Mouse (Mus musculus) limb, embryonic 14.5 days (tissue): ENCODE results near the gene Adnp. TPM values are rescaled to one million over a fixed set of nuclear protein-coding genes. Genes with fewer than 3 reads are reported as not detected.

ENCODE experiments used
- ATAC-seq: fragments of 200-750 bp; cut with Nextera tagmentation; 2 replicates; pipeline ENCODE4 v1.8.0; 2017; ENCODE audit warnings: low read depth, moderate number of reproducible peaks, moderate TSS enrichment; ENCODE audit not compliant: low FRiP score
- DNase-seq: peaks from one replicate; pipeline ENCODE4 v3.0.0-alpha.2; 2015; ENCODE audit warnings: low spot score
- H3K27ac ChIP-seq: fragments of 300-500 bp; sonication (generic); replicated peaks from 2 replicates; pipeline ENCODE4 v1.5.1; 2014; ENCODE audit warnings: low read depth, mild to moderate bottlenecking, low read length, moderate library complexity, mixed read lengths
- H3K27me3 ChIP-seq: fragments of 300-500 bp; sonication (generic); 2 replicates; pipeline ENCODE4 v1.6.1; 2014; ENCODE audit warnings: low read length, mixed read lengths; ENCODE audit not compliant: control insufficient read depth, insufficient read depth
- H3K36me3 ChIP-seq: fragments of 300-500 bp; sonication (generic); 2 replicates; pipeline ENCODE4 v1.6.1; 2014; ENCODE audit warnings: mild to moderate bottlenecking, low read length, moderate library complexity, mixed read lengths; ENCODE audit not compliant: control insufficient read depth, insufficient read depth
- H3K4me1 ChIP-seq: fragments of 300-500 bp; sonication (generic); 2 replicates; pipeline ENCODE4 v1.6.1; 2014; ENCODE audit warnings: antibody characterized with exemption, low read length, mixed read lengths; ENCODE audit not compliant: control insufficient read depth, insufficient read depth
- H3K4me2 ChIP-seq: fragments of 300-500 bp; sonication (generic); replicated peaks from 2 replicates; pipeline ENCODE4 v1.6.1; 2014; ENCODE audit warnings: low read depth, mild to moderate bottlenecking, low read length, moderate library complexity; ENCODE audit not compliant: severe bottlenecking
- H3K4me3 ChIP-seq: fragments of 300-500 bp; sonication (generic); replicated peaks from 2 replicates; pipeline ENCODE4 v1.5.1; 2014; ENCODE audit warnings: low read length
- H3K9ac ChIP-seq: fragments of 300-500 bp; sonication (generic); 2 replicates; pipeline ENCODE4 v1.6.1; 2014; ENCODE audit warnings: mild to moderate bottlenecking, low read depth, low read length, moderate library complexity; ENCODE audit not compliant: severe bottlenecking
- H3K9me3 ChIP-seq: fragments of 300-500 bp; sonication (generic); 2 replicates; pipeline ENCODE4 v1.6.1; 2016; ENCODE audit warnings: low read length; ENCODE audit not compliant: control insufficient read depth
- POLR2A ChIP-seq: fragments of 200-500 bp; IDR thresholded peaks from 2 replicates; pipeline ENCODE4 v1.8.0; 2012; ENCODE audit warnings: inconsistent platforms, mild to moderate bottlenecking, moderate library complexity, borderline replicate concordance; ENCODE audit not compliant: insufficient read depth, insufficient read length; ENCODE audit errors: extremely low read depth
- WGBS: fragments of 180-500 bp; shearing (Covaris S2); extraction: QIAGEN DNeasy Blood & Tissue Kit; methylation state at CpG from one replicate; pipeline ENCODE4 v1.1.7; 2014; 5-methylcytosine and 5-hydroxymethylcytosine counted together
- polyA plus RNA-seq, 2 experiments: library from polyadenylated mRNA; depleted of rRNA in 1 of 2; stranded (reverse) in 1 of 2; unstranded in 1 of 2; fragments of >200 nt; fragmentation: Nextera tagmentation in 1 of 2; extraction: Ambion mirVana in 1 of 2; gene quantifications; 2 replicates each; pipeline versions ENCODE4 v1.2.1 to v1.2.3; 2012 to 2014

The Adnp gene
- polyA plus RNA-seq, 2 experiments, result 8.5 to 61.5 TPM

DNA sequence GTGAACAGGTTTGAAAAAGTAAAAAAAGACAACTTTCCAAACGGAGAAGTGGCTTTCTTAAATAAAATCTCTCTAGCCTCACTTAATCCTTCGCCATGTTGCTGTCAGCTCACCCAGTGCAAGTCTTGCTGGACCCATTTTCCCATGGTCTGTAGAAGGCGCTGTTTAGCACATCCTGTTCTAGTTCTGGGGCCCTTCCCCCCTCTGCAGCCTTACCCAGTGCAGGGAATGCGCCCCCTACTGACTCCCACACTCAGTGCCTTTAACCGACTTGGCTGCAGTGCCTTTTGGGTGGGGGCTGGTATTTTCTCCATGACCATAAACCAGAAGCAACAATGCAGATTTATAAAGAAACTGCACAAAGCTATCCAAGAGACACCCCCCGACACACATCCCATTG is 1.6 kb downstream of the Adnp start:
- Histone ChIP-seq H3K4me1 (peaks cover 10% of the 10 kb centered on the region), H3K9ac (peak overlapping the region; percentile 100), H3K4me3 (peak overlapping the region; percentile 98), H3K4me2 (peak overlapping the region; percentile 77), H3K36me3 (peaks cover 29% of the 10 kb centered on the region), H3K27me3 (no peaks in the 10 kb centered on the region), H3K27ac (peak overlapping the region; percentile 99; the same call in 1 of the 2 replicates), H3K9me3 (peaks cover 4% of the 10 kb centered on the region)
- DNase-seq, result peak; percentile 94
- 6% methylated on average over 6 of the region's 6 CpGs for WGBS
- 0 out of 2 replicates have a peak, but pooled peaks have one; percentile 15 for TF ChIP-seq POLR2A
- ATAC-seq, result peak; percentile 47

DNA sequence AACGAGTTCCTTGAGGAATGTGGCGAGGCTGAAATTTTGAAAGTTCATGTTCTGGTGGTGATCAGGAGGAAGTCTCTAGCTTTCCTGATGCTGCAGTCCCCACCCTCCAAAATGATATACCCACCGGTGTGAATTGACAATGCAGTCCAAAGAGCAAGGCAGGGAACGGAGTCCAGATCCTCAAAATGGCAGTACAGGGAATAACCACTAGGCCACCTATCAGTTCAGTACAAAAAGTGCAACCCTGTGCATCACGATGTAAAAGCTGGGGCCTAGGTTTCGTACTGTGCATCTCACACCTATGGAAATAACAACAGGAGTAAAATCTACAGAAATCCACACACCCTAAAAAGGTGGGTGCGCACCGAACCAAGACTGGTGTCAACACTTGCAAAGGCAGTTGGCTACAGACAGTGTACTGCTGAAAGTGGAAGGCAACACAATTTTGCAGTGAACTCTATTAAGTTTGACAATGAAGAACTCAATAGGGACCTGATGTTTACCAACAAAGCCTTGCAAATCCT is 2.4 kb downstream of the Adnp start:
- Histone ChIP-seq H3K4me2 (peak overlapping the region; percentile 77), H3K27ac (no peak overlapping the region), H3K4me1 (peaks cover 13% of the 10 kb centered on the region), H3K36me3 (peaks cover 26% of the 10 kb centered on the region), H3K9ac (0 out of 2 replicates have a peak overlapping the region, but pooled peaks have one; percentile 100), H3K4me3 (peak overlapping the region; percentile 98), H3K27me3 (no peaks in the 10 kb centered on the region), H3K9me3 (peaks cover 4% of the 10 kb centered on the region)
- TF ChIP-seq POLR2A, result no peak
- DNase-seq (no peak), ATAC-seq (no peak)
- WGBS, result 79% methylated on average over 8 of the region's 8 CpGs

DNA sequence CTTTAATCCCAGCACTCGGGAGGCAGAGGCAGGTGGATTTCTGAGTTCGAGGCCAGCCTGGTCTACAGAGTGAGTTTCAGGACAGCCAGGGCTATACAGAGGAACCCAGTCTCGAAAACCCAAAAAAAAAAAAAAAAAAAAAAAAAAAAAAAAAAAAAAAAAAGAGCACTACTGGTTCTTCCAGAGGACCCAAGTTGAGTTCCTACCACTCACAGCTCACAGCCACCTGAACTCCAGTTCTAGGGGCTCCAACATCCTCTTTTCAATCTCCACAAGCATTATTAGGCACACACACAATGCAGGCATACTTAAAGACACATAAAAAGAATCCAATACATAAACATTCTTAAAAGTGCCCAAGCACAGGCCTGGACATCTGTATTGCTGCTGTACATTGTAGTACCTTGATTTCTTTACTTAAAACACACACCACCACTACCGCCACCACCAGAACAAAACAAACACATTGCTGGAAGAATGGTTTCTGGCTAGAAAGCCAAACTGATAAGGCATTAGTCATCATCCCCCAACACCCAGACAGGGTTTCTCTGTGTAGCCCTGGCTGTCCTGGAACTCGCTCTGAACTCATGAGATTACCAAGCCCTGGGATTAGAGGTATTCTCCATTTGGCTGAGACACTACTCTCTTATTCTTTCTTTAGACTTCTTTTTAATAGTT is 6.8 kb downstream of the Adnp start:
- H3K9ac ChIP-seq, result no peak overlapping the region
- H3K36me3 ChIP-seq, result peaks cover 38% of the 10 kb centered on the region
- peaks cover 18% of the 10 kb centered on the region for H3K4me1 ChIP-seq
- no peak for TF ChIP-seq POLR2A
- H3K27ac ChIP-seq, result no peak overlapping the region
- peaks cover 4% of the 10 kb centered on the region for H3K9me3 ChIP-seq
- no peaks in the 10 kb centered on the region for H3K27me3 ChIP-seq
- ATAC-seq, result no peak
- DNase-seq, result no peak
- no peak overlapping the region for H3K4me3 ChIP-seq
- H3K4me2 ChIP-seq, result no peak overlapping the region
- 90% methylated on average over 4 of the region's 5 CpGs for WGBS

GRCm38 (mm10) chr2:168199476-168199875 is 7.4 kb downstream of the Adnp start:
- DNase-seq (no peak), ATAC-seq (no peak)
- H3K9me3 ChIP-seq, result peaks cover 4% of the 10 kb centered on the region
- no peak overlapping the region for H3K27ac ChIP-seq
- 78% methylated on average over 4 of the region's 4 CpGs for WGBS
- no peak overlapping the region for H3K4me2 ChIP-seq
- H3K4me1 ChIP-seq, result peaks cover 14% of the 10 kb centered on the region
- TF ChIP-seq POLR2A, result no peak
- H3K4me3 ChIP-seq, result no peak overlapping the region
- H3K27me3 ChIP-seq, result no peaks in the 10 kb centered on the region
- peaks cover 41% of the 10 kb centered on the region for H3K36me3 ChIP-seq
- no peak overlapping the region for H3K9ac ChIP-seq

GRCm38 (mm10) chr2:168198421-168198820 is 8.5 kb downstream of the Adnp start:
- DNase-seq, result no peak
- H3K27me3 ChIP-seq, result no peaks in the 10 kb centered on the region

More at GRCm38 (mm10) chr2:168198421-168198820, 8.5 kb downstream of the Adnp start:
- Histone ChIP-seq H3K9me3 (peaks cover 2% of the 10 kb centered on the region), H3K4me1 (peaks cover 8% of the 10 kb centered on the region), H3K4me3 (no peak overlapping the region), H3K36me3 (peaks cover 42% of the 10 kb centered on the region), H3K27ac (no peak overlapping the region), H3K9ac (no peak overlapping the region), H3K4me2 (no peak overlapping the region)
- TF ChIP-seq POLR2A, result no peak
- no peak for ATAC-seq
- WGBS, result 73% methylated on average over 1 of the region's 1 CpGs
